In the genomic region with DNA sequence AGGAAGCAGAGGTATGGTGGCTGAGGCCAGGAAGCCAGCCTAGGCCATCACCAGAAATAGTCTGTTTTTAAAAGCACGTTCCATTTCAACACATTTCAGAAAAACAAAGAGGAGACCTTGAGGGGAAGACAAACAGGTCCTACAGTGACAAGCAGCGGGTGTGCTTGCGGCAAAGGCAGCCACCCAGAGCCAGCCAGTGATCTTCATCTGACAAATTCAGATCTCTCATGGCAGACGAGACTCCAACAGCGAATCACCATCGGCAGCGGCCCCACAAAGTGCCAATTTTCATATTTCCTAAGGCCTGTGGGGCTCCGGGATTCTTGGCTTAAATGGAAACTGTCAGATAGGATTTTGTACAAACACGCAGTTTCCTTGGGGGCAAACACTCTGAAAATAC, we compare ENCODE assay signal across 17 mouse cellular contexts. TPM values are rescaled to one million over a fixed set of nuclear protein-coding genes. Genes with fewer than 3 reads are reported as not detected.
DNase-seq lines count a peak whose midpoint lies in the region; ATAC-seq and TF ChIP-seq lines count a peak whose summit lies in the region.
"Had no signal": no experiment of that assay in that cellular context is flagged by ENCODE, and none has a peak within 500 bp of the region (broad histone marks: within the 10 kb centered on the region; RNA-seq: fewer than 3 reads in every experiment).

No protein-coding gene starts in this region.

- peaks cover 84% of the 10 kb centered on the region for H3K4me1 ChIP-seq in forebrain, embryonic 10.5 days
- H3K4me1 ChIP-seq in forebrain, embryonic 11.5 days (replicated peaks; ENCODE audit: control insufficient read depth, insufficient read depth, low read length) = peaks cover 10% of the 10 kb centered on the region; the same call in 1 of the 2 replicates
- peaks cover 78% of the 10 kb centered on the region for H3K4me1 ChIP-seq in neural tube, embryonic 13.5 days (replicated peaks)
- peaks cover 65% of the 10 kb centered on the region for H3K4me1 ChIP-seq in forebrain, embryonic 13.5 days
- peaks cover 24% of the 10 kb centered on the region for H3K4me1 ChIP-seq in midbrain, postnatal 0 days (ENCODE audit: insufficient read depth, low read length)

- no peak for DNase-seq in forebrain, embryonic 10.5 days (ENCODE audit: extremely low spot score, low spot score)
- DNase-seq in forebrain, embryonic 11.5 days (ENCODE audit: low spot score) = no peak
- no peak for DNase-seq in neural tube, embryonic 10.5 days (ENCODE audit: extremely low spot score, low spot score)
- no peak for DNase-seq in midbrain, postnatal 0 days (ENCODE audit: low spot score)
- DNase-seq in gastrocnemius, adult 18-20 months (ENCODE audit: low spot score) = no peak
- no peak for DNase-seq in thymus, postnatal 0 days (ENCODE audit: low spot score)
- DNase-seq: cerebellum, adult 18-20 months; heart, adult 2 months; kidney, postnatal 14 days; lung, postnatal 36 days; right cerebral cortex, postnatal 25 days had no signal

- WGBS in forebrain, embryonic 10.5 days = 84% methylated on average over 9 of the region's 9 CpGs
- 77% methylated on average over 9 of the region's 9 CpGs for WGBS in forebrain, embryonic 11.5 days
- 58% methylated on average over 9 of the region's 9 CpGs for WGBS in neural tube, embryonic 13.5 days
- 77% methylated on average over 9 of the region's 9 CpGs for WGBS in forebrain, embryonic 13.5 days
- WGBS in midbrain, postnatal 0 days = 24% methylated on average over 9 of the region's 9 CpGs

- H3K9ac ChIP-seq in forebrain, embryonic 11.5 days (ENCODE audit: low read length) = no peak overlapping the region
- no peak overlapping the region for H3K9ac ChIP-seq in neural tube, embryonic 13.5 days
- H3K9ac ChIP-seq in forebrain, embryonic 13.5 days = no peak overlapping the region
- no peak overlapping the region for H3K9ac ChIP-seq in midbrain, postnatal 0 days (replicated peaks; ENCODE audit: low read length, poor library complexity, severe bottlenecking)
- H3K9ac ChIP-seq: liver, embryonic 15.5 days; stomach, embryonic 15.5 days had no signal

- no peaks in the 10 kb centered on the region for H3K9me3 ChIP-seq in forebrain, embryonic 10.5 days
- no peaks in the 10 kb centered on the region for H3K9me3 ChIP-seq in forebrain, embryonic 11.5 days (ENCODE audit: control insufficient read depth, low read length)
- no peaks in the 10 kb centered on the region for H3K9me3 ChIP-seq in neural tube, embryonic 13.5 days
- no peaks in the 10 kb centered on the region for H3K9me3 ChIP-seq in forebrain, embryonic 13.5 days (replicated peaks)
- no peaks in the 10 kb centered on the region for H3K9me3 ChIP-seq in midbrain, postnatal 0 days (ENCODE audit: low read length)
- H3K9me3 ChIP-seq: liver, embryonic 15.5 days; stomach, embryonic 15.5 days had no signal

- TF ChIP-seq CTCF in midbrain, postnatal 0 days (IDR thresholded peaks at IDR 0.05) = no peak

- H3K27me3 ChIP-seq in forebrain, embryonic 10.5 days (ENCODE audit: poor library complexity, severe bottlenecking) = no peaks in the 10 kb centered on the region
- no peaks in the 10 kb centered on the region for H3K27me3 ChIP-seq in forebrain, embryonic 11.5 days (ENCODE audit: control insufficient read depth, insufficient read depth, low read length)
- no peaks in the 10 kb centered on the region for H3K27me3 ChIP-seq in neural tube, embryonic 13.5 days
- H3K27me3 ChIP-seq in forebrain, embryonic 13.5 days = no peaks in the 10 kb centered on the region
- H3K27me3 ChIP-seq in midbrain, postnatal 0 days (ENCODE audit: insufficient read depth, low read length) = no peaks in the 10 kb centered on the region
- H3K27me3 ChIP-seq: stomach, embryonic 15.5 days had no signal

- no peak overlapping the region for H3K4me2 ChIP-seq in forebrain, embryonic 11.5 days (ENCODE audit: low read depth, low read length, severe bottlenecking)
- H3K4me2 ChIP-seq in neural tube, embryonic 13.5 days = no peak overlapping the region
- H3K4me2 ChIP-seq in forebrain, embryonic 13.5 days = no peak overlapping the region
- no peak overlapping the region for H3K4me2 ChIP-seq in midbrain, postnatal 0 days (ENCODE audit: low read depth, low read length, poor library complexity, severe bottlenecking)
- H3K4me2 ChIP-seq: liver, embryonic 15.5 days; stomach, embryonic 15.5 days had no signal

- no peak overlapping the region for H3K4me3 ChIP-seq in forebrain, embryonic 10.5 days
- H3K4me3 ChIP-seq in forebrain, embryonic 11.5 days (ENCODE audit: low read depth, low read length) = no peak overlapping the region
- H3K4me3 ChIP-seq in neural tube, embryonic 13.5 days = no peak overlapping the region
- H3K4me3 ChIP-seq in forebrain, embryonic 13.5 days = no peak overlapping the region
- no peak overlapping the region for H3K4me3 ChIP-seq in midbrain, postnatal 0 days (ENCODE audit: low read depth, low read length)
- H3K4me3 ChIP-seq: heart, adult 2 months; liver, embryonic 15.5 days; myocyte; stomach, embryonic 15.5 days had no signal

- no peak for ATAC-seq in forebrain, embryonic 11.5 days (replicated peaks; ENCODE audit: low FRiP score)
- ATAC-seq in neural tube, embryonic 13.5 days (ENCODE audit: low read depth) = no peak
- no peak for ATAC-seq in forebrain, embryonic 13.5 days
- no peak for ATAC-seq in midbrain, postnatal 0 days (ENCODE audit: low FRiP score)
- ATAC-seq: inflammation-experienced regulatory T-cells, adult 6 months had no signal

- H3K27ac ChIP-seq in forebrain, embryonic 10.5 days = peak overlapping the region; percentile 15; the same call in 1 of the 2 replicates
- H3K27ac ChIP-seq in forebrain, embryonic 11.5 days (ENCODE audit: low read depth, low read length) = no peak overlapping the region
- H3K27ac ChIP-seq in neural tube, embryonic 13.5 days (replicated peaks) = peak overlapping the region; percentile 49
- H3K27ac ChIP-seq in forebrain, embryonic 13.5 days = peak overlapping the region; percentile 65
- H3K27ac ChIP-seq in midbrain, postnatal 0 days (ENCODE audit: low read depth, low read length) = peak overlapping the region; percentile 65
- H3K27ac ChIP-seq: heart, adult 2 months; liver, embryonic 15.5 days; stomach, embryonic 15.5 days had no signal

- H3K36me3 ChIP-seq in forebrain, embryonic 10.5 days (replicated peaks) = no peaks in the 10 kb centered on the region
- no peaks in the 10 kb centered on the region for H3K36me3 ChIP-seq in forebrain, embryonic 11.5 days (ENCODE audit: control insufficient read depth, insufficient read depth, low read length)
- no peaks in the 10 kb centered on the region for H3K36me3 ChIP-seq in neural tube, embryonic 13.5 days
- no peaks in the 10 kb centered on the region for H3K36me3 ChIP-seq in forebrain, embryonic 13.5 days (ENCODE audit: poor library complexity, severe bottlenecking)
- H3K36me3 ChIP-seq in midbrain, postnatal 0 days (ENCODE audit: insufficient read depth, low read length) = no peaks in the 10 kb centered on the region
- H3K36me3 ChIP-seq: liver, embryonic 15.5 days; stomach, embryonic 15.5 days had no signal

RNA-seq across cellular contexts. Expression of a gene that starts 31.3 kb away (rescaled TPM):
- 15.0 and 16.5 TPM in 2 replicates for polyA plus RNA-seq in forebrain, embryonic 10.5 days (2016; fragmentation: Nextera tagmentation; extraction: Ambion mirVana)
- 26.0 and 29.4 TPM in 2 replicates for polyA plus RNA-seq in forebrain, embryonic 11.5 days (2014; fragmentation: Nextera tagmentation; extraction: Ambion mirVana)
- polyA plus RNA-seq in neural tube, embryonic 13.5 days (2015; fragmentation: Nextera tagmentation; extraction: Ambion mirVana) = 19.1 and 20.0 TPM in 2 replicates
- 15.5 and 18.4 TPM in 2 replicates for polyA plus RNA-seq in forebrain, embryonic 13.5 days (2015; fragmentation: Nextera tagmentation; extraction: Ambion mirVana)
- total RNA-seq in midbrain, postnatal 0 days (2014; rRNA removed) = 84.3 and 87.4 TPM in 2 replicates
- polyA plus RNA-seq in midbrain, postnatal 0 days (2015; fragmentation: Nextera tagmentation; extraction: Ambion mirVana) = 15.3 and 17.9 TPM in 2 replicates
- 1 to 10 TPM; 5.5 to 6.7 TPM for total RNA-seq in gastrocnemius, adult 18-20 months (2021)
- 1.7 and 2.0 TPM in 2 replicates for polyA plus RNA-seq in thymus, postnatal 0 days (2015; fragmentation: Nextera tagmentation; extraction: Ambion mirVana)
